Mouse (Mus musculus) ovary, postnatal 36 days (tissue): ENCODE data around the gene 4930562C15Rik.

ENCODE experiments used
- DNase-seq: peaks from one replicate; pipeline ENCODE4 v3.0.0; 2022; ENCODE audit warnings: low spot score, mixed read lengths

Gene 4930562C15Rik

GRCm38 (mm10) chr16:4862863-4863483, 27.8 kb downstream of the 4930562C15Rik start:
- peak; percentile 81 for DNase-seq

- DNase-seq: no peak
Observed at GRCm38 (mm10) chr16:4863742-4864141, 28.5 kb downstream of the 4930562C15Rik start.

DNA sequence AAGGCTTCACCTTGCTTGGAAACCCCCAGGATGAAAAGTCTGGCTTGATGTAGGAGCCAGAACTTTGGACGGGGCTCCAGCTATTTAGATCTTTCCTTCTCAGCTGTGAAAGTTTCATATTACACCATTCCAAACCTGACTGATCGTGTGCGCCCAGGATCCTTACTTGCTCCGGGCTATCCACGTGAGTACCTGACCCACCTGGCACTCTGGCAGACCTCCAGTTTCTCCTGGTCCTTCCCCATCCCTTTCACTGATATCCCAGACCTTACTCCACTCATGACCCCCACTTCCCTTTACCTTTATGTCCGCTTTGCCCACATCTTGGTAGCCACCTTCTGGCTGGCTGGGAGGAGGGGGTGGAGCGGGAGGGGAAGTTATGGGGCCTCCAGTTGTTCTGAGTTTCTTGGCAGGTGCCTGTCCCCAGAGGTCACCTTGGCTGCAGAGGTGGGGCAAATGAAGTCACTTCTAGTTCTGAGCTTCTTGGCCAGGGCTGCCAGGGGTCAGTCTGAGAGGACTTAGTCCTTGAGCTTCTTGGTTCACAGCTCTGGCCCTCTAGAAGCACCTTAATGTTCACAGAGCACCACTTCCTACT, 31.0 kb downstream of the 4930562C15Rik start:
- no peak for DNase-seq

DNA sequence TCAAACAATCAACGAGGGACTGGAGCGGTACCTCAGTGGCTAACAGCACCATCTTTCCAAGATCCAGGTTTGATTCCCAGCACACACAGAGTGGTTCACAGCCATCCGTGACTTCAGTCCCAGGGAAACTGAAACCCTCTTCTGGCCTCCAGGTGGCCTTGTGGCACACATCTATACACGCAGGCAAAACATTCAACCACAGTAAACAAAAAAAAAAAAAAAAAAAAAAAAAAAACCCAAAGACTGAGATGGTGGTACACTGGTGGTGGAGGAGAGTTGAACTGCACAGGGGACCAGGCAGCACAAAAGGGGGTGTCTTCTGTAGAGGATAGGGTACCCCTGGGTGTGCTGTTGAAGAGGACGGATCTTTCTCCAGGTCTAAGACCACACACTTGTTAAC, 35.3 kb downstream of the 4930562C15Rik start:
- DNase-seq: no peak

- no peak for DNase-seq
Observed at GRCm38 (mm10) chr16:4871926-4872325, 36.7 kb downstream of the 4930562C15Rik start.

DNA sequence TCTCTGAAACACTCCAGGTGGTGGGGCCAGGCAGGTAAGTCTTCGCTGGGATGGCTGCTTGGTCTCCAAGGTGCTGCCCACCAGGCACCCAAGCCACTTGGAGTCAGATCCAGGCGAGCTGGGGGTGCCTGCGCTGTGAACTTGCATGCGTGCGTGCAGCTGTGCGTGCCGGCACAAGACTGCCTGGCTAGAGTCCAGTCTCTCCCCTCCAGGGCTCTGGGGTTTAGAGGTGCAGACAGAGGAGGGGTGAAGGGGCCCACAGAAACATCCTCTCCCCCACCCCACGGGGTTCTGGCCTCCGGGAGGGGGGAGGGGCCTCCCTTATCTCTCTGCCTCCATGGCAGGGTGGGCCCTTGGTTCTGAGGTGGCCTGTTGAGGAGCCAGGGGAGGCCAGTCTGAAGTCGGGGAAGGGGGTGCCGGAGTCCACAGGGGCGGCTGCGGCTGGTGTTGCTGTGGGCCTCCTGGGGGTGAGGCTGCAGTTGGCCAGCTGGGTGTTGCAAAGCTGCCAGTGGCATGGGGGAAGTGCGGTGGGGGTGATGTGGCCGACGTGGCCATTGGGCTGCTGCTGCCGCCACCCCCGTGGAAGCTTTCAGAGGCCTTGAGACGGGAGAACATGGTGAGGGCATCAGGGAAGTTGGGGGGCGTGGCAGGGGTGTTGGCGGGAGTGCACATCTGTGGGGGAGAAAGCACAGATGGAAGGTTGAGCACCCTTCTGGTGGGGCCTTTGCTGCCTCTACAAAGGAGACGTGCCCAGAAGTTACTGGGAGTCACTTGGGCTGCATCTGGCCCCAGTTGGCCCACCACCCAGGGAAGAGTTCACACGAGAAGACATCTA, 40.2 kb downstream of the 4930562C15Rik start:
- DNase-seq: no peak

GRCm38 (mm10) chr16:4876033-4876680, 40.9 kb downstream of the 4930562C15Rik start:
- peak; percentile 78 for DNase-seq

- DNase-seq: no peak
Observed at GRCm38 (mm10) chr16:4877195-4877594, 42.0 kb downstream of the 4930562C15Rik start.

- no peak for DNase-seq
Observed at GRCm38 (mm10) chr16:4877701-4878100, 42.5 kb downstream of the 4930562C15Rik start.

- no peak for DNase-seq
Observed at GRCm38 (mm10) chr16:4878192-4878885, 43.1 kb downstream of the 4930562C15Rik start.

DNA sequence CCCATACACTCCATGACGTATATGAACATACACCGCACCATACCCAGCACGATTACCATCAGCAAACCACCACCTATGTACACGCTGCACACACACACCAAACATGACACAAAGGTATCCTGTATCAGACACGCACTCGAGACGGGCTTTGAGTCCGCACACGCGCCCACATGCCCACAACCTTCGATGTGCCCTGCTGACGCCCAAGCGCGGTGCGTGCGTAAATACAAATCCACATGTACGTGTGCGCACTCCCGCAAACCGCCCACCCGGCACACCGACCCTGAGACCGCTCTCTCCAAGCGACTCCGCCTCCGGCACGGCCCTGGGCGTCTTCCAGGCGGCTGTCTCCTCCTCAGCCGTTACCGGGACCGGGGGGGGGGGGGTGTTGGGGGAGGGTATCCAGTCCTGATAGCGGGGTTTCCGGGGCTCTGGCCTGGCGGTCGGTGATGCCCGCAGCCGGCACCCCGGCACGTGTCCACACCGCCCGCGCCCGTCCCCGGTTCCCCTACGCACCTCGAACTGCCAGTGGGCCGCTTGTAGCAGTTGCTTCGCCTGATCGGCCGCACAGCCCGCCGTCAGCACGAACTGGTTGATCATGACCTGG, 44.0 kb downstream of the 4930562C15Rik start:
- no peak for DNase-seq

DNA sequence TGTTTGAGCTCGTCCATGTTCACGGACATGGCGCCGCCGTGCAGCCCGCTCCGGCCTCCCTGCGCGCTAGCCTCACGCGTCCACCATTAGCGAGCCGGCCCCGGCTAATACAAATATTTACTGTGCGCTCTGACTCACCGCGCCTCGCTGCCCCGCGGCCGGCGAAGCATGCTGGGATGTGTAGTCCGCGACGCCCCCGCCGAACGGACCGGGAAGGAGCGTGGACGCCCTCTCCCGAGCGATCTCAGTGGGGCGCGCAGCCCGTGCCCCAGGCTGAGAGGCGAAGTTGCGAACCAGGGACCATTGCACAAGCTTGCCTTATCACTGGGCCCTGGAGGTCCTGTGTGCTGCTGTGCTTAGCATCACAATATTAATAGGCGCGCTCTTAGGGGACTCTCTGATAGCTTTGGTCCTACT, 44.5 kb downstream of the 4930562C15Rik start:
- peak; percentile 92 for DNase-seq

- peak; percentile 95 for DNase-seq
Observed at GRCm38 (mm10) chr16:4880136-4880825, 45.1 kb downstream of the 4930562C15Rik start, which contains the start of gene Ubald1. Gene Ubald1 (minus strand): TSS chr16:4880315.

DNA sequence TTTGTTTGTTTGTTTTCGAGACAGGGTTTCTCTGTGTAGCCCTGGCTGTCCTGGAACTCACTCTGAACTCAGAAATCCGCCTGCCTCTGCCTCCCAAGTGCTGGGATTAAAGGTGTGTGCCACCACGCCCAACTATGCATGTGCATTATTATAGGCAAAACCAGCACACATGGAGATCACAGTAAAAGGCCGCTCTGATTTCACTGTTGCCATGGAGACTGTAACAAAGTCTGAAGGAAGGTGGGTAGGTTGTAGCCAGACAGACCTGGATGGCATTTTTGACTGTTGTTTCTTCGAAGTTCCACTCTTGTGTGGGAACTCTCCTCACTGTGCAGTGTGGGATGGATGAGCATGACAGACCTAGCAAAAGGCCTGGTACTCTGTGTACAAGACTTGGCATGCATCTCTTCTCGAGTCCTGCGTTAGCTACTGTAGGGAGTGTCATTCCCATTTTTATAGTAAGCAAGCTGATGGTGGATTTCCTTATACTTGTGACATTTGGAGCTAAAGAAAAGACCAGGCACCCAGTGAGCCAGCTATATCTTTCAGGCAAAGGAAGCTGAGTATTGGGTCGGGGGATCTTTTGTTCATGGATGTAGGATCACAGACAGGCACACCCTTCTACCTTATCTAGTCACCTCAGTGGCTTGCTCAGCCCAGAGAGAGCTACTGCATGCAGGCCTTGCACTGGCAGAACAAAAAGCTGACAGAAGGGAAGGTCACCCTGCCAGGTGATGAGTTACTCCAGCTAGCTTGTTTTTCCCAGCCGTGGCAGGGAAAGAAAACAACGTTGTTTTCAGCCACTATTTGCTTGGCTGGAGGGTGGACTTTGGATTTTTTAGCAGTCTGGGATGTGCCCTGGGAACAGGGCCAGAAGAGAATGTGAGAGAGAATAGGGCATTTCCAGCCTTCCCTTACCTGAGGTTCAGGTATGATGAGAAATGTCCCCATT, 46.5 kb downstream of the 4930562C15Rik start:
- DNase-seq: no peak

- no peak for DNase-seq
Observed at GRCm38 (mm10) chr16:4884930-4885329, 49.7 kb downstream of the 4930562C15Rik start.

GRCm38 (mm10) chr16:4885760-4886689, 50.8 kb downstream of the 4930562C15Rik start, which contains the start of gene Mgrn1:
Gene Mgrn1 (plus strand): TSS chr16:4886249.
- DNase-seq: peak; percentile 85

GRCm38 (mm10) chr16:4886690-4887020, 51.4 kb downstream of the 4930562C15Rik start:
- DNase-seq: no peak

GRCm38 (mm10) chr16:4890201-4890709, 55.0 kb downstream of the 4930562C15Rik start:
- DNase-seq: no peak
